Mouse (Mus musculus): ENCODE measurements around the gene Nlk. TPM values are rescaled to one million over a fixed set of nuclear protein-coding genes. Genes with fewer than 3 reads are reported as not detected.

The Nlk gene
- polyA plus RNA-seq, 1 experiment from 2014 or later, result 15.9 TPM

- no peak for ATAC-seq
- H3K4me1 ChIP-seq (ENCODE audit: insufficient read depth, low read depth, low read length), result no peaks in the 10 kb centered on the region
- TF ChIP-seq CTCF (IDR thresholded peaks at IDR 0.05) (no peak), EP300 (IDR thresholded peaks at IDR 0.05) (no peak)
- DNase-seq (ENCODE audit: low spot score), result no peak
- H3K27ac ChIP-seq (ENCODE audit: low read length), result no peak overlapping the region
- H3K4me2 ChIP-seq (replicated peaks; ENCODE audit: low read depth, low read length), result no peak overlapping the region
- WGBS, result 71% methylated on average over 3 of the region's 3 CpGs
- no peak overlapping the region for H3K4me3 ChIP-seq (ENCODE audit: low read depth, low read length)
- no peaks in the 10 kb centered on the region for H3K27me3 ChIP-seq (replicated peaks; ENCODE audit: insufficient read depth, low read length)
- peaks cover 30% of the 10 kb centered on the region for H3K36me3 ChIP-seq (ENCODE audit: insufficient read depth, low read length)
- H3K9me3 ChIP-seq (ENCODE audit: low read length), result no peaks in the 10 kb centered on the region
- H3K9ac ChIP-seq (replicated peaks; ENCODE audit: low read depth), result no peak overlapping the region
Measured at GRCm38 (mm10) chr11:78521880-78522279, 175.3 kb downstream of the Nlk start.

DNA sequence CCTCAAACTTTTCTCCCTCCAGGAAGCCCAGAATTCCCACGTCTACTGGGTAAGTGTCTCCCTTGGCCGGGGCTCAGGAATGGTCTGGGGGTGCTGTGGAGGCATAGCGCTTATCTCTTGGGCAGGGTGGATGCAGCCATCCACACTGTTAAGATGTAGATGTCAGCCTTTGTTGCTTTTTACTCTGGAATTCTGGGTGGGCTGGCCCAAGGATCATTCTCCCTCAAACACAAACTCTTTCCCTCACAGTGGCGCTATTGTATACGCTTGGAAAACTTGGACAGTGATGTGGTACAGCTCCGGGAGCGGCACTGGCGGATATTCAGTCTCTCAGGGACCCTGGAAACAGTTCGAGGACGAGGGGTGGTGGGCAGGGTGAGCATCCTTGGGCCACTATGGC, 178.2 kb downstream of the Nlk start:
- no peak overlapping the region for H3K9ac ChIP-seq (replicated peaks; ENCODE audit: low read depth)
- no peak for TF ChIP-seq CTCF (IDR thresholded peaks at IDR 0.05)
- no peak for TF ChIP-seq EP300 (IDR thresholded peaks at IDR 0.05)
- H3K27me3 ChIP-seq (replicated peaks; ENCODE audit: insufficient read depth, low read length), result no peaks in the 10 kb centered on the region
- H3K9me3 ChIP-seq (ENCODE audit: low read length), result no peaks in the 10 kb centered on the region
- WGBS, result 87% methylated on average over 10 of the region's 10 CpGs
- DNase-seq (ENCODE audit: low spot score) (no peak), ATAC-seq (no peak)
- H3K36me3 ChIP-seq (ENCODE audit: insufficient read depth, low read length), result peaks cover 30% of the 10 kb centered on the region
- H3K4me3 ChIP-seq (ENCODE audit: low read depth, low read length), result no peak overlapping the region
- H3K27ac ChIP-seq (ENCODE audit: low read length), result no peak overlapping the region
- no peak overlapping the region for H3K4me2 ChIP-seq (replicated peaks; ENCODE audit: low read depth, low read length)
- H3K4me1 ChIP-seq (ENCODE audit: insufficient read depth, low read depth, low read length), result no peaks in the 10 kb centered on the region

Other genes starting within 250 kb of the Nlk start
- 10.6 and 11.9 TPM in 2 replicates for gene Slc46a1, start 231.7 kb downstream of the Nlk start, polyA plus RNA-seq (2015; fragmentation: Nextera tagmentation; extraction: Ambion mirVana)
- gene Sarm1, start 199.6 kb downstream of the Nlk start, polyA plus RNA-seq (2015; fragmentation: Nextera tagmentation; extraction: Ambion mirVana), result 0.16 and 0.27 TPM in 2 replicates
- 10.1 and 11.3 TPM in 2 replicates for gene Vtn, start 198.3 kb downstream of the Nlk start, polyA plus RNA-seq (2015; fragmentation: Nextera tagmentation; extraction: Ambion mirVana)
- gene Sebox, start 193.9 kb downstream of the Nlk start, polyA plus RNA-seq (2015; fragmentation: Nextera tagmentation; extraction: Ambion mirVana), result not detected in 2 replicates
- 32.3 and 32.4 TPM in 2 replicates for gene Tmem199, start 185.2 kb downstream of the Nlk start, polyA plus RNA-seq (2015; fragmentation: Nextera tagmentation; extraction: Ambion mirVana)
- 105 and 111 TPM in 2 replicates for gene Poldip2, start 185.2 kb downstream of the Nlk start, polyA plus RNA-seq (2015; fragmentation: Nextera tagmentation; extraction: Ambion mirVana)
- gene Tnfaip1, start 161.0 kb downstream of the Nlk start, polyA plus RNA-seq (2015; fragmentation: Nextera tagmentation; extraction: Ambion mirVana), result 93.3 and 96.6 TPM in 2 replicates
- 216 and 222 TPM in 2 replicates for gene Ift20, start 161.0 kb downstream of the Nlk start, polyA plus RNA-seq (2015; fragmentation: Nextera tagmentation; extraction: Ambion mirVana)
- gene Tmem97, start 146.6 kb downstream of the Nlk start, polyA plus RNA-seq (2015; fragmentation: Nextera tagmentation; extraction: Ambion mirVana), result 36.0 and 46.0 TPM in 2 replicates
- 27.4 and 31.5 TPM in 2 replicates for gene Ccnq, start 54.4 kb upstream of the Nlk start, polyA plus RNA-seq (2015; fragmentation: Nextera tagmentation; extraction: Ambion mirVana)
- 5.7 and 9.3 TPM in 2 replicates for gene Lyrm9, start 129.2 kb upstream of the Nlk start, polyA plus RNA-seq (2015; fragmentation: Nextera tagmentation; extraction: Ambion mirVana)
- gene Nos2, start 223.4 kb upstream of the Nlk start, polyA plus RNA-seq (2015; fragmentation: Nextera tagmentation; extraction: Ambion mirVana), result 5.3 and 6.8 TPM in 2 replicates